Mouse (Mus musculus) testis, adult 2 months (tissue): ENCODE data around the gene Gm20388.

Source experiments
- CTCF ChIP-seq: fragments of 200-500 bp; IDR thresholded peaks from 2 replicates; pipeline ENCODE4 v1.5.1; 2012; ENCODE audit warnings: low read depth, mild to moderate bottlenecking, inconsistent platforms, low read length, moderate library complexity; ENCODE audit not compliant: control insufficient read depth, insufficient read depth, insufficient replicate concordance
- POLR2A ChIP-seq: fragments of 200-500 bp; IDR thresholded peaks from 2 replicates; pipeline ENCODE4 v1.6.1; 2012; ENCODE audit warnings: low read depth, mild to moderate bottlenecking, inconsistent platforms, low read length, moderate library complexity; ENCODE audit not compliant: control insufficient read depth

GRCm38 (mm10) chr8:120565151-120565711 lies 654.6 kb downstream of the Gm20388 start:
- TF ChIP-seq CTCF (no peak), POLR2A (no peak)
